Mouse (Mus musculus) cerebellum, adult 8-10 months (tissue): Measurements from ENCODE around the gene Eif1.
"Not testable (repeated sequence)": the region's sequence is repeated elsewhere in the genome, so short reads cannot be mapped to it uniquely, and the experiment has no call there.

Source experiments
- DNase-seq: peaks from one replicate; pipeline ENCODE4 v3.0.0; 2022

The Eif1 gene

DNA sequence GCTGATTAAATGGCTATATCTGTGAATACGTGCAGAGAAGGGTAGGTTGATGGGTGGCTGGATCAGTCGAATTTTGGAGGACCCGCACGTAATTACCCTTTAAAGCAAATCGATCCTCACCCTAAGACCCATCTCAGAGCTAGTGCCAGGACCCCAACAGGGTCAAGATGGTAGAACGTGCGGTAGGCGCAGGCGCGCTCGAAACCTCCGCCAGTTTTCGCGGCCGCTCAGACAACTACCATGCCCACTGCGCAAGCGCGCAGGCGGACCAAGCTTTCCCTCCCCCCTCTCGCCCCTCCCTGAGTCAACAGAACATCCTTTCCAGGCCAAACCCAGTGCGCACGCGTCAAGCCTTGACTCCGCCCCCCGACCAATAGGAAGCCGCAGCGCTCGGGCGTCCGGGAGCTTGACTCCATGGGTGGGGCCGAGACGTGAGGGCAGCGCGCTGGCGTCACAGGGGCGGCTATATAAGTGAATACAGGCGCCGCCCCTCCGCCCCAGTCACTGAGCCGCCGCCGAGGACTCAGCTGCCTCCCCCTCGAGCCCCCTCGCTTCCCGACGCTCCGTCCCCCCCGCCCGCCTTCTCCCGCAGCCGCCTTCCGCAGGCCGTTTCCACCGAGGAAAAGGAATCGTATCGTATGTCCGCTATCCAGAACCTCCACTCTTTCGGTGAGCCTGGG lies at the start of gene Eif1:
Gene Eif1 (plus strand): TSS at position 394 of the 680 bp plus-strand sequence.
- peak; percentile 100 for DNase-seq

DNA sequence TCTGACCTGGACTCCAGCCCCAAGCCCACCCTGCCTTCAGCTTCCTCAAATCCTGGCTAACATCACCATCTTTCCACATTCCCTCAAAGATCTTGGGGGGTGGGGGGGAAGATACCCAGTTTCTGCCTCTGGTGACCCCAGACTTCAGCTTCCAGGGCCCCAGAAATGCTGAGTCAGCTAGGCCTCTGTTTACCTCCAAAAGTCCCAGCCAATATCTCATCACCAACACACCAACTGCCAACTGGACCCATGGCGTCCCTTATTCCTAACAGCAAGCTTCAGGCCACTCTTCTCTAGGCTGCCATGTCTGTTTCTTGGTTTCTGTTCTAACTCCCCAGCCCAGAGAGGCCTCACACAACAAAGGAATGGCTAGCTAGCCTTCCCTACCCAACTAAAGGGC lies 47.8 kb upstream of the Eif1 start:
- DNase-seq, result no peak

DNA sequence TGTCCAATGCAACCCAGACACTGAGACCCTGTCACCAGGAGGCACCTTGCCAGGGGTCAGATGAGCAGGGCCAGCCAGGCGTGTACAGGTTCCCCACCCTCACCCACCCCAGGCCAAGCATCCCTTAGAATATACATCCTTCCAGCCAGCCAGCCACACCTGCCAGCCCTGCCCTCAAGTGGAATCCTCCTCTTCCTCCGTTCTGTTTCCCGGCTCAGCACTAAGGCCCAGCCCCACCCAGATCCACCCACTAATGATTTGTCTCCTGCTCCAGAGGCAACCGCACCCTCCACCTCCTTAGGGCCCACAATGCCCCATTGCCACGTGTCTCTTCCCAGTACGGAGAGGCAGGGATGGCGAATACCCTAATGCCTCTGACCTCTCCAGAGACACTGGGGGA lies 45.0 kb upstream of the Eif1 start:
- no peak for DNase-seq

DNA sequence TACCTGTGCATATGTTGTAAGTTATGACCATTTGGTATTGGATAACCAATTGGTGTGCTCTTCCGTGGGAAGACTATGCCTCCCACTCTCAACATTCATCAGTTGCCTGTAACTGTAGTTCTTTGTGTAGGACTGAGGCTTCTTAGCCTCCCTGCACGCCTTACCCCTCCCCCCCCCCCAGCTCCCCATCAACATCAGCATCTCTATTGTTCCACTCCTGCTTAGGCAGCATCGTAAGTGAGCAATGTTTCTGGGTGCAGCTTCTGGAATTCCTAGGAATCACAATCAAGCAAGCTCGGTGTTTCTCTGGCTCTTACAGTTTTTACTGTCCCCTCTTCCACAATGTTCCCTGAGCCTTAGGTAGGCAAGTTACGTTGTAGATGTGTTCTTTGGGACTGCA lies 44.2 kb upstream of the Eif1 start:
- no peak for DNase-seq

DNA sequence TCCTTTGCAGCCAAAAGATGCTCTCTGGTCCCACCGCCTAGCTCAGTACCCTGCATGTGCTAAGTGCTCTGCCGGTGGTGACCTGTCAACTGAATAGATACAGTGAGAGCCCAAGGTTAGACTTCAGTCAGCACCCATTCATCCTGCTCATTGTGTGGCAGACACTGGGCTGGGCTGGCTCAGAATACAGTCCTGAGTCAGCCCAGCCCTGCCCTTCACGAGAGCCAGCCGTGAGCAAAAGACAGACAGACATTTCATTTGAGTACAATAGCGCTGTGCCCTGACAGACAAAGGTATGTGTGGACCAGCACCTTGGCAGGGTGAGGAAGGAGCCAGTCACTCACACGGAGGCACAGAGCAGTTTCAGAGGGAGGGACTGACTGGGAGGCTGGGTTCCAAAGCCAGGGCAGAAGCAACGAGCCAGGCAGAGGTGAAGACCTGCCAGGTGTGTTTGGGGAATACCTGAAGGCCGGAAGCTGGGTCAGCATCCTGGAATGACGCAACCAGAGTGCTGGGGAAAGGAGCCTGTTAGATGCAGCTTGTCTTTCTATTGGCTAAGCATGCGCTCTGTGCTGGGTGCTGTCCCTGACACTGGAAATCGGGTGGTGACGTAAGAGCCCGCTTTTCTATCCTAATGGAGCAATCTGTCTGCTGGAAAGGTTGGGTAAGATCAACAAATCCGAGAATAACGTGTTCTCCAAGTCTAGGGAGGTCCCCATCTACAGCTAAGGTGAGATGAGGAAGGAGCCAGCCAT lies 41.8 kb upstream of the Eif1 start:
- DNase-seq, result no peak

DNA sequence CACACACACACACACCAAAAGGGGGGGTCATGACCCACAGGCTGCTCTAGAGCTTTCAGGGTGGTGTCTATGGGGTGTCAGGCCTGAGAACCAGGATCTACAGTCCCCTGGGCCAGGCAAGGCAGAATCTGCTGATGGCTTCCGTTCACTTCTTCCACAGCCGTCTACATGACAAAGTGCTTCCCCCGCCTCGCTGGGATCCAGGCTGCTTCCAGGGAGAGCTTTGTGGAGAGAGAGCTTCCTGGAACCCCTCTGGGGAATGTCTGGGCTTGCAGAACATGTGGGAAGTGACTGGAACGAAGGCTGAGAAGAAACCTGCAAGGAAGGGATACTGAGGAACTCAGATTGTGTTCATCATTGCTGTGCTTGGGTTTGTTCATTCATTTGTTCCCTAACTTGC lies 40.9 kb upstream of the Eif1 start:
- no peak for DNase-seq

DNA sequence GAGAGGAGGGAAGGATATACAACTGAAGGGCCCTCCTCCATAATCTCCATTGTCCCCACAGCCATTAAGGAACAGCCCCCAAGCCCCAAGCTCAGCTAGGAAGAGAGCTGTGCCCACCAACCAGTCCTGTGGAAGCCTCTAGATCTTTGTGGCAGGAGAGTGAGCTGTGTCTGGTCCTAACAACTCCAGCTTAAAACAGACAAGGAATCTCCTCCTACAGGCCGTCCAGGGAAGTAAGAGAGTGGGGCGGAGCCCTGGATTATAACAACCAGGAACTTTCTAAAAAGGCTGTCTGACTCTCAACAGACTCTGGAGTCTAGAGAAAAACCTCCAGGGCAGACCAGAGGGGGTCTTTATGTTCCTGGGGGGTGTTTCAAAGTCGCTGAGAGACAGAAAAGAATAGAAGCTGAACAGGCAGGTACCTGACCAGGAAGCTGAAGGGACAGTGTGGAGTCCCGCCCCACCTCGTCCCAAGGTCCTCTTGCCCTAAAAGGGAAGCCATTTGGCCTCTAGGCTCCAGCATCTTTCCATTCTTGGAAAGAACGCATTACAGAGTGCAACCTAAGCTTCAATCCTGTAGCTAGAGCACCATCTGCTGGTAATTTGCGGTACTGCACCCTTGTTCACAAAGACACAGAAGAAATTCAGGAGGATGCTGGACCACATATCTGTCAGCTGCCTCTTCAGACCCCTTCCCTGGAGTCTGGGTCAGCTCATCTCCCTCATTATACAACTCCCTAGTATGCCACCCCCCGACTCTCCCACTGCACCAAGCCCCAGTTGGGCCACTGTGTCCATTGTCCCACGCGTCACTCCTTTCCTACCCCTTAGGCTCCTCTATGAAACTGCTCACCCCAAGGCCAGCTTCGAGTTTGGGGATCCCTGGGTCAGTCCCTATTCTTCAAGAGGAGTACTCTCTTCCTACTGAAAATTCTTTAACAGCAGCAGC lies 37.8 kb upstream of the Eif1 start:
- DNase-seq, result peak; percentile 82

DNA sequence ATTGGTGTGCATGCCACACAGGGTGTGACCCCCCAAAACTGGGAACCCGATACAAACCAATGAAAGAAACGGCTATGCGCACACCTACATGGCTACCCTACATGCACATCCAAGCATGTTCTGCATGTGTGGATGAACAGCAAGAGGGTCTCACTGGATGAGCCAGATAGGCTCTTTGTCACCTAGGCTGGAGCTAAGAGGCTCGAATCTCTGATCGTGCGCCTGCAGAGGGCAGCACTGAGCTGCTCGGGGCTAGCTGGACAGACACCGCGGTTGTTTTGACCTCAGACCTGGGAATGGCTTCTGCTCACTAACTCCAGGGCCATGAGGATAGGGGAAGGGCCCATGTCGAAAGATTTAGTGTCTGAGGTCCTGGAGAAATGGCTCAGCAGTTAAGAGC lies 37.1 kb upstream of the Eif1 start:
- peak; percentile 52 for DNase-seq

DNA sequence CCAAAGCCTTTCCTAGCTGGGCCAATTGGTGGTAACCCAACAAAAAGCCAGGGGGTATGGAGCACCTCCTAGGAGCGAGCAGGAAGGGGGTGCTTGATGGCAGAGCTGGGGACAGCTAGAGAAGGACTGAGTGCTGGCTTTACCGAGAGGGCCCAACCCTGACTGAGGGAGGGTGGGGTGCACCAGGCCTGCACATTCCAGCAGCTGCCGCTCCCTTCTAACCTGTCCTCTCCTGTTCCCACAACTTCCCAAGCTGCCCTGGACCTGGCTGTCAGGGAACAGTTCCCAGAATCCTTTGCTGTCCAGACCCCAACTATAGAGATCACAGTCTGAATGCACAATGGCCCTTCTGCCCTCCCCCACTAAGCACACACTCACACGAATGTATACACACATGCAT lies 34.7 kb upstream of the Eif1 start:
- DNase-seq, result no peak

DNA sequence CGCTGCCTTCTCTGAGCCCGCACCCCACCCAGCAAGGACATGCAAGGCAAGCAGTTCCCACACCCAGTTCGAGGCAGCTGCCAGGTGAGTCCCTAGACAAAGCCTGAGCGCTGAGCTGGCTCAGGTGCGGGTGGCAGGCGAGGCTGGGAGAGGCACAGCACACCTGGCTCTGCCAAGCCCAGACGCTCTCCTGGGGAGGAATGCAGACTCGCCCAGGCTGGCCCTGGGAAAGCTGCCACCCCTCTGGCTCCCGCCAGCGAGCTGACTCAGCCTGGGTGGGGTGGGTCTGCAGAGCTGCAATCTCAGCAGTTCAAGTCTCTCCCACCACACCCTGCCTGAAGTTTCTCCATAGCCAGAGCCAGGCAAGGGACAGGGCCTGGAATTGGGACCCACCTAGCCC lies 32.7 kb upstream of the Eif1 start:
- no peak for DNase-seq

DNA sequence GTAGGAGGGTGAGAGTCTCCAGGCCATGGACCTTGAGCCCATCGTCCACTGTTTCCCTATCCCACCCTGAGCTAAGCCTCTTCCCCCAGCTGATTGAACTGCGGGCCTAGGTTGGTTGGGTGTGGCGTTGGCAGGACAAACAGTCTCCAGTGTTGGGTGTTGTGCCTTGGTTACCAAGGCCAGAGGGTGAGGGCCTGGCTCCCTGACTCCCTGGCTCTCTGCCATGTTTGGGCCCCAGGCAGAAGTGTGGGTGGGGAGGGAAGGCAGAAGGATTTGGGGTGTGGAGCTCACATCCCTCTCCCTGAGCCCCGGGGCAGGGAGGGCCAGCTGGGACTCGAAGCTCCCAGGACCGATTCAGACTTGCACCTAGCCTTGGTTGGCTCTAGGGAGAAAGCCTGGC lies 30.7 kb upstream of the Eif1 start:
- no peak for DNase-seq

DNA sequence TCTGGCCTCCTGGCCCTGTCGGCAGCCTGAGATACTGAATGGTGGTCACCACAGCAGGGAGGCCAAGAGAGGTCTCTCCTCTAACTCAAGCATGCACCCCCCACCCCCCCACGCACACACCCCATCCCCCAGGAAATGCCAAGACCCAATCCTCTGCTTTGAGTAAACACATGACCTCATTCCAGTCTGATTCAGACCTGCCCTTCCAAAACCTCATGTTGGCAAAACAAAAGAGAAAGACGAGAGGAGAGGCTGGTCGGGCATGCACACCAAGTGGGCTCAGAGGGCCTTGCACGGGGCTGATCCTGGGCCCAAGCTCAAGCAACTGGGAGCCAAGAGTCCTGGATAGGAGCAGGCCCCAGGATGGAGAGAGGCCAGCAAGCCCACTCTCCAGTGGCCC lies 29.4 kb upstream of the Eif1 start:
- DNase-seq, result no peak

DNA sequence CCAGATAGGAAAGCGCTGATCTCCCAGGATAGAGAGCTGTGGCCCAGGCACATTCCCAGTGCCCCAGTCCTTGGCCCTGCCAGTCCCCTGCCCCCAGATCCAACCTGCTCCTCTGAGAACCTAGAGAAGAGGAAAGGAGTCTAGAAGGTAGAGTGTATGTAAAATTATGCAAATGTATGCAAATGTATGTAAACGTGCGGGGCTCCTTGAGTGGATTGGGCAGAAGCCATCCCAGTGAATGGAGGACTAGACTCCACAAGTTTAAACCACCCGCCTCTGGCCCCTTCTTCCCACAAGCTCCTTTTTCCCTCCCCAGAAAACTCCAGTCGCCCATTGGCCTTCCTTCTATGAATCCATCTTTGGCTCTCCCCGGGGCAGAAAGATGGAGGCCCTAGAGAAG lies 26.8 kb upstream of the Eif1 start:
- no peak for DNase-seq

DNA sequence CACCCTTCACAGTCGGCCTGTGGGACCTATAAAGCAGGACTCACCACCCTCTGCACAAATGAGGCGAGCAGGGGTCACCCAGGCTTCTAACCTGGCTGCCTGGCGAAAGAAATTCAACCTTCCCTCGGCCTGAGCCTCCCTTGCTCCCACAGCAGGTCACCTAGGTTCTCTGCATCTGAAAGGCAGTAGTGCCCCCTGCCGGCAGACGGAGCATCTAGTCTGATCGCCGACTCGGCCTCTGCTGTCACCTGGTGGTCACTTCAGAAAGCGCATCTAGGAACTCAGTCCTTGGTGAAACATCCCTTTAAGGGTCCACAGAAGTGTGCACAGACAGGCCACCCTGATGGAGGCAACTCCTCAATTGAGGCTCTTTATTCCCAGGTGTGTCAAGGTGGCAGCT lies 24.4 kb upstream of the Eif1 start:
- DNase-seq, result peak; percentile 74

DNA sequence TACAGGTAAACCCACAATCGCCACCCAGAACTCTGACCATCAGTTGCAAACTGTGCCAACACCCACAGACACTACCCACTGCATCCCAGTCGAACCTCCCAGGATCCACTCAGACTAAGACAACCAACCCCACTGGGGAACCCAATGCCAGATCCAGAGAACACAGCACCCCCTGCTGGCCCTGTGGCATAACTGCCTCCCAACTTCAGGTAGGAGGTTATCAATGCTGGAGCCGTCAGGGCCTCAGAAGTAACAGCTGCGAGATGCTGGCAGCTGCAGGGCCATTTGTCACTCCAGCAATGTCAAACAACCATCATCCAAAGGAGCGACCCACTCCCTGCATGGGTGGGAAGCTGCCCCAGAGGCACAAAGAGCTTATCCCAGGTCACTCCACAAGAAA lies 21.9 kb upstream of the Eif1 start:
- DNase-seq, result no peak

DNA sequence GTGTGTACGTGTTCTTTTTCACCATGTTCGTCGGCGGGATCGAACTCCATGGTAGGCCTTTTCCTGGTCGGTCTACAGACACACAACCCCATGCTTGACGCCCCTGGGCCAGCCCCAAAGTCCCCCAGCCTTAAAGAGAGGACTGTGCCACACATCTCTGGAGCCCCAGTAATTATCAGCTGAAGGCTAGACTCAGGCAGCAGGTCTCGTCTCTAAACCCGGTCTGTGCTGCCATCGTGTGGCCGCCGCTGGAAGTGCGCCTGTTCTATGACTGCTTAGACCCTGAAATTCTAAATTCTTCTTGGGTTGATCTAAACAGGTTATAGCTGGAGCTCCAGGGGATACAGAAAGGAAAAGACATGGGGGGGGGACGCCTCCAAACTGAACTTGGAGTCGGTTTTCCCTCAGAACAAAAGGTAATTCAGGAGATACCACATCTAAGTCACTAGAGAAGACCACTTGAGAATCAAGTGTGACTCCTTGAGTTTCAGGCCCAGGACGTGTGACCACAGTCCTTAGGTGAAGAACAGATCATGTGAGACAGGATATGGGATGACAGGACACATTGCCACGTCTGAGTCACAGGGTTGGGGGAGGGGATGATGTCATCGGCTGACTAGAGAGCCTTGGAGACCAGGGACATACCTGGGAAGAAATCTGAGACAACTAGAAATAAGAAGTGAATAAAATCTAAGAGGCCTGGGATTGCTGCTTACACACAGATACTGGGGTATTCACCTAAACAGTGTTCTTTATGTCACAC lies 21.2 kb upstream of the Eif1 start:
- peak; percentile 83 for DNase-seq

DNA sequence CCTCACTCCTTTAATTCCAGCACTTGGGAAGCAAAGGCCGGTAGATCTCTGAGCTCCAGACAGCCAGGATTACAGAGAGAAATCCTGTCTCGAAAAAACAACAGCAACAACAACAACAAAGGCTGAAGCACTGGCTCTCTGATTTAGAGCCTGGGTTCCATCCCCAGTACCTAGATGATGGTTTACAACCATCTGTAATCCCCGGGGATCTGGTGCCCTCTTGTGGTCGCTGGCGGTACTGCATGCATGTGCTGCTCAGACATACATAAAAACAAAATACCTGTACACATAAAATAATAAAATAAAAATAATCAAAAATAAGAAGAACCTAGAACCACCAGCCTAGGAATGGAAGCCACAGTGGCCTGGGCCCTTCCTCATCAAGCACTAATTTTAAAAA lies 19.4 kb upstream of the Eif1 start:
- peak; percentile 62 for DNase-seq

DNA sequence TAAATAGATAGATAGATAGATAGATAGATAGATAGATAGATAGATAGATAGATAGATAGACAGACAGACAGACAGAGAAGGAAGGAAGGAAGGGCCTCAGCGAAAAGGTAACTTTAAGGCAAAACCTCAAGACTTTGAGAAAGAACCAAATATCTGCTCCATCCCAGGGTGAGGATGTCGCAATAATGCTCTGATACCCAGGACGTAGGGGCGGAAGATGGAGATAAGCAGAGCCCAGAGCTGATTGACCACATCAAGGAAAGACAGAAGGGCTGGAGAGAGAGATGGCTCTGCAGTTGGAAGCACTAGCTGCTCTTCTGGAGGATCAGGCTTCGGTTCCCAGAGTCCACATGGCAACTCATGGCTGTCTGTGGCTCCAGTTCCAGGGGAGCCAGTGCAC lies 18.4 kb upstream of the Eif1 start:
- no peak for DNase-seq

DNA sequence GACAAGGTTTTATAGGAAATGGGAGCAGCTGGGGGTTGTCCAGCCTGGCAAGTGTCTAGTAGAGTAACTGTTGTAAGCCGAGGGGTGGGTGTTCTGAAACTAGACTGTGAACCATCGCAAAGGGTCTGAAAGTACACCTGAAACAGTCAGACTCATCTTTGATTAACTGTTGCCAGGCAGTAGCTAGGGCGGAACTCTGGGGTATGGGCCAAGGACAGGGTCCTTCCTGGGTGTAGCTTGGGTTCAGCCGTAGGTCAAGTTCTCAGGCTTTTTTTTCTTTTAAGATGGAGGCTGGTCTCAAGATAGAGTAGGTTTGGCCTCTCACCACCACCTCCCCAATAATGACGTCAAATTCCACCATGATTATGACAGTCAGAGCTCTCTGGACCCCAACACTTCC lies 11.8 kb upstream of the Eif1 start:
- DNase-seq, result no peak

DNA sequence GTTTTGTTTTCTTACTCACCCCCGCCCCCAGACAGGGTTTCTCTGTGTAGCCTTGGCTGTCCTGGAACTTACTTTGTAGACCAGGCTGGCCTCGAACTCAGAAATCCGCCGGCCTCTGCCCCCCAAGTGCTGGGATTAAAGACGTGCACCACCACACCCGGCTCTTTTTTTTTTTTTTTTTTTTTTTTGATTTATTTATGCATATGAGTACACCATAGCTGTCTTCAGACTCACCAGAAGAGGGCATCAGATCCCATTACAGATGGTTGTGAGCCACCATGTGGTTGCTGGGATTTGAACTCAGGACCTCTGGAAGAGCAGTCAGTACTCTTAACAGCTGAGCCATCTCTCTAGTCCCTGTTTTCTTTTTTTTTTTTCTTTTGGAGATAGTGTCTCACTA lies 11.0 kb upstream of the Eif1 start:
- DNase-seq, result not testable (repeated sequence)

DNA sequence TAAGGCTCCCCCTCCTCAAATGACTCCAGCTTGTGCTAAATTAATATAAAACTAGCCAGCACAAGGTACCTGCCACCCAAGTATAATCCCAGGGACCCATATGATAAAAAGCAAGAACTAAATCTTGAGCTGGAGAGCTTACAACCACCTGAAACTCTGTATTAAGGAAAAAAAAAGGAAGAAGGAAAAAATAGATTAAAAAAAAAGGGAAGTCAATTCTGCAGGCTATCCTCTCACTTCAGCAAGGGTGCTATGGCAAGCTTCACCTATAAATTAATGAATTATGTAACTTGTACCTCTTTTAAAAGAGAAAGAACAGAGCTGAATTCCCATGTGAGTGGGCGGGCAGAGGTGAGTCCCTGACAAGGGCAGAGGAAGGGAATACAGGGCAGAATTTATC lies 8.0 kb upstream of the Eif1 start:
- no peak for DNase-seq

DNA sequence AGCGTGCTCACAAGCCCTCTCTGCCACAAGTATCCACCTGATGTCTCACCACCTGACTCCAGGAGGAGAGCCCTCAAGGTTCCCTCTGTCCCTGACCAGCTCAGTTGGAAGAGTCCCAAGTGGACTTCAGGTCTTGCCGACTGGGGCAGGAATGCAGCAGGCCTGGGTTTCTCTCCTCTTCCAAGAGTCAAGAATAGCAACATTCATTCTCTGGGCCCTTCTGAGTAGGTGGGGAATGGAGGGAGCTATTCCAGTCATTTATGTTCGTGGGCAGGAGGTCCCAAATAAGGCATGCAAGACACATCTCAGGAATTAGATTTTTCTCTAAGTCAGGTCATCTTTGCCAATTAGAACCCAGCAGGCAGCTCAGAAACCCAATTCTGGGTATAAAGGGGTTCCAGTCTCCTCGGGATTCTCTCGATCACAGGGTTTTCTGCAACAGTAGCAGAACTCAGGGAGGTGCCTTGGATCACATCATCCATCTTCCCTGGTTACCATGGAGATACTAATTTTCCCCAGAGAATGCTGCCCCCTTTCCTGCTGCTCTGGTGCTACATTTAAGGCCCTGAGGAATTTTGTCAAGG lies 7.5 kb upstream of the Eif1 start:
- no peak for DNase-seq

DNA sequence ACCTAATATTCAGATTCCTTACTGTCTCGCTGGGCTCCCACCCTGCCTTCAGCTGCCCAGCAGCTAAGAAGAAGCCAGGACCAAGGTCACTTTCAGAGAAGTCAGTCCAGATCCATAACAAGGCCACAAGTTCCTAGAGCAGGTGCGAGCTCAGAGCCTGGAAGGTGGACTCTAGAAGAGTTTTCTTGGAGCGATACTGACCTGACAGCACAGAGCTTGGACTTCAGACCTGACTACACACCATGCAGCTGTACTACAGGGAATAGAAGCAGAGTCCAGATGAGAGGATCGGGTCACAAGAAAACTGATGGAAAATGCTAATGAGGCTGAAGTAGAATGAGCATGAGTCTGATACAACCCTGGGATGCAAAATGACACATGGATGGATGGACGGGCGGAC lies 6.3 kb upstream of the Eif1 start:
- DNase-seq, result no peak
